Mouse (Mus musculus): ENCODE data around the gene Fam19a1.

DNA sequence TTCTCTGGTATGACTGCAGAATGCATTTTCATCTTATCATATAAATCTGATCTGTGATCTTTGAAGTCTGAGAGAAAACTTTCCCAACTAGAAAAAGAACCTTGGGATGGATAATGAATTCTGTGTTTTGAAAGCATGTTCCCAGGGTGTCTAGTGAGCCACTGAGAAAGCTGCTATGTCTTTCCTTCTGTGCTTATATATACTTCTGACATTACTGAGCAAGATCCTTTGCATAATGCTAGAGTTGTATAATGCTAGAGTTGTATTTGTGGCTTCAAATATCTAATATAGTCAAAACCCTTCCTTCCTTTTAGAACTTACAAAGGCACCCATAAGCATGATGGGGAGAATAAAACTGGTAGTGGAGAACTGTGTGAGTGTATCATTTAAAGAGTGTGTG, 65.6 kb downstream of the Fam19a1 start:
- no peak for TF ChIP-seq CTCF (IDR thresholded peaks at IDR 0.05; ENCODE audit: borderline replicate concordance, insufficient read depth, low read length)
- no peak for TF ChIP-seq POLR2A (IDR thresholded peaks at IDR 0.05; ENCODE audit: low read depth, low read length)

All from embryonic fibroblast, embryonic 13.5 days (primary cell).